Comparison of ENCODE assay signal across 11 mouse cellular contexts in the genomic region with DNA sequence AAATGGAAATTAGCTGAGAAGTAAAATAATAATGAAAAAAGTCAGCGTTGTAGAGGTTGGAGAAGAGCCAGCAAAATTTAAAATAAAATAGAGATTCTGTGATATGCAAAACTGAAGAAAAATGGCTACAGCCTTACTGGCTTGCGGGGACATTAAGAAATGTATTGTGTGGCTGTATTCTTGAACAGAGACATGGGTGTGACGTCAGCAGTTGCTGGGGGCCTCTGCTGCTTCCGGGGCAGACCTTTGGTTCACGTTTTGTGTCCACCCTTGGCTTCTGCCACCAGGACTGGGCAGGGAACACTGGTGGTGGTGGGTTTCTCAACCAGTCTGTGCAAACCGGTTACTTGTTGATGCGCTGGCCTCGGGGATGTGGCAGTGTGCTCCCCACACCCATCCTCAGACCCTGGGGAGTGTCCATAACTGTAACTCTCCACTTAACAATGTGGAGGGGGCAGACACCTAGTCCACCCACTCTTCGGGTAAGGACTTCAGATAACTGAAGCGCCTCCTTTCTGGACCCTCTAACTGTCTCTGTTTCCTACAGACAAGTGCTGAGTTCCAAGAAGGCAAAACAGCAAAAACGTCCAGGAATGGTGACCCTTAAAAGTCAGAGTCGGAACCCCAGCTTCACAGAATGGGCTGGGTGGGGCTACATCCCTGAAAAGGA. TPM values are rescaled to one million over a fixed set of nuclear protein-coding genes. Genes with fewer than 3 reads are reported as not detected.
DNase-seq lines count a peak whose midpoint lies in the region; ATAC-seq lines count a peak whose summit lies in the region.
"Had no signal": no experiment of that assay in that cellular context is flagged by ENCODE, and none has a peak within 500 bp of the region (broad histone marks: within the 10 kb centered on the region; RNA-seq: fewer than 3 reads in every experiment).

No protein-coding gene starts in this region.

- H3K4me3 ChIP-seq in forebrain, embryonic 16.5 days (replicated peaks; ENCODE audit: low read length), result peak overlapping the region; percentile 57
- no peak overlapping the region for H3K4me3 ChIP-seq in midbrain, embryonic 11.5 days (ENCODE audit: low read depth, low read length)

- peak; percentile 54 for DNase-seq in cerebellum, adult 9-10 months
- no peak for DNase-seq in cerebellum, postnatal 36 days
- peak; percentile 62 for DNase-seq in CD4-positive, CD25-positive, alpha-beta regulatory T cell, adult 2 months (ENCODE audit: low read depth, low spot score)
- peak; percentile 83 for DNase-seq in midbrain, embryonic 11.5 days (ENCODE audit: low spot score, missing footprints)
- DNase-seq in left cerebral cortex, postnatal 25 days (ENCODE audit: low spot score in 2 of 2), result no peak

- H3K9me3 ChIP-seq in forebrain, embryonic 16.5 days (ENCODE audit: control insufficient read depth, low read length), result no peaks in the 10 kb centered on the region
- no peaks in the 10 kb centered on the region for H3K9me3 ChIP-seq in midbrain, embryonic 11.5 days (ENCODE audit: control insufficient read depth, low read length)
- H3K9me3 ChIP-seq: kidney, embryonic 15.5 days had no signal

- H3K4me1 ChIP-seq in forebrain, embryonic 16.5 days (replicated peaks; ENCODE audit: control insufficient read depth, insufficient read depth, low read length), result peaks cover 6% of the 10 kb centered on the region
- peaks cover 3% of the 10 kb centered on the region for H3K4me1 ChIP-seq in midbrain, embryonic 11.5 days (ENCODE audit: control insufficient read depth, insufficient read depth, low read length)

- peak overlapping the region; percentile 72; the same call in 1 of the 2 replicates for H3K9ac ChIP-seq in forebrain, embryonic 16.5 days (replicated peaks; ENCODE audit: low read depth, low read length)
- H3K9ac ChIP-seq in midbrain, embryonic 11.5 days (ENCODE audit: low read length), result no peak overlapping the region

- 54% methylated on average over 12 of the region's 12 CpGs for WGBS in forebrain, embryonic 16.5 days
- 63% methylated on average over 12 of the region's 12 CpGs for WGBS in midbrain, embryonic 11.5 days

- no peaks in the 10 kb centered on the region for H3K36me3 ChIP-seq in forebrain, embryonic 16.5 days (ENCODE audit: control insufficient read depth, insufficient read depth)
- no peaks in the 10 kb centered on the region for H3K36me3 ChIP-seq in midbrain, embryonic 11.5 days (ENCODE audit: control insufficient read depth, insufficient read depth, low read length)
- H3K36me3 ChIP-seq: kidney, embryonic 15.5 days had no signal

- peaks cover 35% of the 10 kb centered on the region for H3K27me3 ChIP-seq in forebrain, embryonic 16.5 days (replicated peaks; ENCODE audit: control insufficient read depth, insufficient read depth, low read length)
- peaks cover 24% of the 10 kb centered on the region for H3K27me3 ChIP-seq in midbrain, embryonic 11.5 days (ENCODE audit: control insufficient read depth, insufficient read depth, low read length)

- H3K27ac ChIP-seq in forebrain, embryonic 16.5 days (ENCODE audit: low read length), result no peak overlapping the region
- no peak overlapping the region for H3K27ac ChIP-seq in midbrain, embryonic 11.5 days (ENCODE audit: low read depth, low read length)
- H3K27ac ChIP-seq: kidney, embryonic 15.5 days had no signal

- intact Hi-C loops in left cerebral cortex, postnatal 25 days (cut with DNase I), result no loop called here

- ATAC-seq in forebrain, embryonic 16.5 days, result no peak
- no peak for ATAC-seq in midbrain, embryonic 11.5 days (ENCODE audit: low FRiP score)
- ATAC-seq in erythroblast, adult 5-6 weeks (replicated peaks; ENCODE audit: low FRiP score, poor library complexity, severe bottlenecking), result no peak
- ATAC-seq in megakaryocyte-erythroid progenitor cell, adult 5-6 weeks (replicated peaks; ENCODE audit: low FRiP score, low TSS enrichment, poor library complexity, severe bottlenecking), result no peak

- H3K4me2 ChIP-seq in forebrain, embryonic 16.5 days (ENCODE audit: low read length), result peak overlapping the region; percentile 85
- H3K4me2 ChIP-seq in midbrain, embryonic 11.5 days, result no peak overlapping the region; the same call in 1 of the 2 replicates

RNA-seq across cellular contexts. Expression of gene Mmel1, which starts 14.6 kb away (rescaled TPM):
- polyA plus RNA-seq in forebrain, embryonic 16.5 days (2015; fragmentation: Nextera tagmentation; extraction: Ambion mirVana), result 0.11 and 0.21 TPM in 2 replicates
- 0.29 and 0.56 TPM in 2 replicates for polyA plus RNA-seq in midbrain, embryonic 11.5 days (2014; fragmentation: Nextera tagmentation; extraction: Ambion mirVana)
- total RNA-seq in left cerebral cortex, postnatal 25 days (2021), result under 1 TPM; 0.48 to 0.85 TPM
- 1.0 and 4.0 TPM in 2 replicates for total RNA-seq in erythroblast, adult 5-6 weeks (2015; ENCODE audit: low replicate concordance)
- total RNA-seq in erythroblast, adult 5-6 weeks (2017; ENCODE audit: low replicate concordance), result 7.1 and 9.9 TPM in 2 replicates
- 5.5 TPM in 1 of 2 replicates, not detected in the other for total RNA-seq in megakaryocyte-erythroid progenitor cell, adult 5-6 weeks (2014; fragmentation: Nextera tagmentation)
- 0.46 and 0.94 TPM in 2 replicates for total RNA-seq in megakaryocyte-erythroid progenitor cell, adult 5-6 weeks (2017)
- total RNA-seq: liver, adult 2 months had no signal

RNA-seq across cellular contexts. Expression of gene Ttc34, which starts 17.6 kb away (rescaled TPM):
- polyA plus RNA-seq in forebrain, embryonic 16.5 days (2015; fragmentation: Nextera tagmentation; extraction: Ambion mirVana), result 1.7 and 2.1 TPM in 2 replicates
- polyA plus RNA-seq in midbrain, embryonic 11.5 days (2014; fragmentation: Nextera tagmentation; extraction: Ambion mirVana), result 0.25 and 0.31 TPM in 2 replicates
- total RNA-seq in left cerebral cortex, postnatal 25 days (2021), result 1 to 10 TPM; 2.4 to 2.7 TPM
- not detected in 2 replicates for total RNA-seq in erythroblast, adult 5-6 weeks (2015; ENCODE audit: low replicate concordance)
- not detected in 2 replicates for total RNA-seq in erythroblast, adult 5-6 weeks (2017; ENCODE audit: low replicate concordance)
- total RNA-seq in megakaryocyte-erythroid progenitor cell, adult 5-6 weeks (2014; fragmentation: Nextera tagmentation), result not detected in 2 replicates
- total RNA-seq in megakaryocyte-erythroid progenitor cell, adult 5-6 weeks (2017), result not detected in 2 replicates
- total RNA-seq: liver, adult 2 months had no signal
- polyA plus RNA-seq: C2C12 had no signal

RNA-seq across cellular contexts. Expression of gene Fam213b, which starts 44.1 kb away (rescaled TPM):
- polyA plus RNA-seq in forebrain, embryonic 16.5 days (2015; fragmentation: Nextera tagmentation; extraction: Ambion mirVana), result 32.4 and 42.0 TPM in 2 replicates
- 39.6 and 41.8 TPM in 2 replicates for polyA plus RNA-seq in midbrain, embryonic 11.5 days (2014; fragmentation: Nextera tagmentation; extraction: Ambion mirVana)
- total RNA-seq in left cerebral cortex, postnatal 25 days (2021), result 10 to 100 TPM; 47.5 to 51.4 TPM
- 3.6 and 8.8 TPM in 2 replicates for total RNA-seq in erythroblast, adult 5-6 weeks (2015; ENCODE audit: low replicate concordance)
- 2.3 and 2.5 TPM in 2 replicates for total RNA-seq in erythroblast, adult 5-6 weeks (2017; ENCODE audit: low replicate concordance)
- total RNA-seq in megakaryocyte-erythroid progenitor cell, adult 5-6 weeks (2014; fragmentation: Nextera tagmentation), result 1.6 TPM in 1 of 2 replicates, not detected in the other
- 0.94 and 1.1 TPM in 2 replicates for total RNA-seq in megakaryocyte-erythroid progenitor cell, adult 5-6 weeks (2017)

Comparison
In these comparisons a context has a peak if more than half of its experiments do, and no peak if none do; other contexts are left out.
1. DNase-seq: peak in cerebellum, adult 9-10 months (single experiment), CD4-positive, CD25-positive, alpha-beta regulatory T cell, adult 2 months (single experiment) and midbrain, embryonic 11.5 days (single experiment); none in cerebellum, postnatal 36 days (0 of 2) and left cerebral cortex, postnatal 25 days (0 of 2).
2. RNA of gene Fam213b, which starts 44.1 kb away (total RNA-seq): 47.5 to 51.4 TPM in left cerebral cortex, postnatal 25 days; 2.3 to 8.8 TPM in erythroblast, adult 5-6 weeks and 0.94 to 1.6 TPM in megakaryocyte-erythroid progenitor cell, adult 5-6 weeks; every median in the first group is over 4 times any median in the second.